Mouse (Mus musculus) hindbrain, embryonic 11.5 days (tissue): ENCODE results near the gene Aamp. TPM values are rescaled to one million over a fixed set of nuclear protein-coding genes. Genes with fewer than 3 reads are reported as not detected.

Experiments
- polyA plus RNA-seq: library from polyadenylated mRNA; unstranded; fragments of >200 nt; fragmentation: Nextera tagmentation; extraction: Ambion mirVana; gene quantifications from 2 replicates; pipeline ENCODE4 v1.2.1, GENCODE M21; 2014

Gene Aamp
- polyA plus RNA-seq, 1 experiment from 2014 or later, result 189 TPM

Other genes starting within 250 kb of the Aamp start
- 16.1 and 17.3 TPM in 2 replicates for gene Tns1, start 160.3 kb downstream of the Aamp start, polyA plus RNA-seq
- gene Rufy4, start 159.2 kb downstream of the Aamp start, polyA plus RNA-seq, result 0.56 and 0.66 TPM in 2 replicates
- gene Cxcr2, start 130.7 kb downstream of the Aamp start, polyA plus RNA-seq, result 0.05 and 0.10 TPM in 2 replicates
- gene Cxcr1, start 90.1 kb downstream of the Aamp start, polyA plus RNA-seq, result 0.15 TPM in 1 of 2 replicates, not detected in the other
- 325 and 330 TPM in 2 replicates for gene Arpc2, start 48.7 kb downstream of the Aamp start, polyA plus RNA-seq
- gene Gpbar1, start 6.2 kb downstream of the Aamp start, polyA plus RNA-seq, result 0.32 TPM in 1 of 2 replicates, not detected in the other
- 85.4 and 99.4 TPM in 2 replicates for gene Pnkd, start 192 bp upstream of the Aamp start, polyA plus RNA-seq
- gene Tmbim1, start 20.9 kb upstream of the Aamp start, polyA plus RNA-seq, result 8.6 and 9.1 TPM in 2 replicates
- 1.1 TPM in 2 replicates for gene Catip, start 77.4 kb upstream of the Aamp start, polyA plus RNA-seq
- gene Slc11a1, start 90.5 kb upstream of the Aamp start, polyA plus RNA-seq, result 1.3 and 1.4 TPM in 2 replicates
- 36.3 and 42.0 TPM in 2 replicates for gene Ctdsp1, start 106.8 kb upstream of the Aamp start, polyA plus RNA-seq
- 0.11 and 0.13 TPM in 2 replicates for gene Vil1, start 124.6 kb upstream of the Aamp start, polyA plus RNA-seq
- gene Cnot9, start 221.3 kb upstream of the Aamp start, polyA plus RNA-seq, result 88.0 and 91.7 TPM in 2 replicates